Mouse (Mus musculus) stomach, embryonic 16.5 days (tissue): ENCODE measurements around the gene Foxd2. TPM values are rescaled to one million over a fixed set of nuclear protein-coding genes. Genes with fewer than 3 reads are reported as not detected.

Source experiments
- ATAC-seq: fragments of 200-750 bp; cut with Nextera tagmentation; 2 replicates; pipeline ENCODE4 v1.8.0; 2017; ENCODE audit warnings: moderate number of reproducible peaks, moderate TSS enrichment; ENCODE audit not compliant: insufficient read depth, low FRiP score
- H3K27ac ChIP-seq: fragments of 300-500 bp; sonication (generic); 2 replicates; pipeline ENCODE4 v1.5.1; 2014; ENCODE audit warnings: low read length
- H3K27me3 ChIP-seq: fragments of 300-500 bp; sonication (generic); 2 replicates; pipeline ENCODE4 v1.6.1; 2014; ENCODE audit warnings: low read length, control low read depth, mixed read lengths; ENCODE audit not compliant: control insufficient read depth, insufficient read depth
- H3K36me3 ChIP-seq: fragments of 300-500 bp; sonication (generic); 2 replicates; pipeline ENCODE4 v1.6.1; 2014; ENCODE audit warnings: low read length; ENCODE audit not compliant: control insufficient read depth, insufficient read depth
- H3K4me1 ChIP-seq: fragments of 300-500 bp; sonication (generic); 2 replicates; pipeline ENCODE4 v1.6.1; 2014; ENCODE audit warnings: low read length, control low read depth, mixed read lengths; ENCODE audit not compliant: control insufficient read depth, insufficient read depth
- H3K4me2 ChIP-seq: fragments of 300-500 bp; sonication (generic); 2 replicates; pipeline ENCODE4 v1.6.1; 2014; ENCODE audit warnings: low read depth, low read length, mixed read lengths
- H3K4me3 ChIP-seq: fragments of 300-500 bp; sonication (generic); replicated peaks from 2 replicates; pipeline ENCODE4 v1.5.1; 2014; ENCODE audit warnings: mild to moderate bottlenecking, low read length
- H3K9ac ChIP-seq: fragments of 300-500 bp; sonication (generic); 2 replicates; pipeline ENCODE4 v1.6.1; 2014; ENCODE audit warnings: low read length
- H3K9me3 ChIP-seq: fragments of 300-500 bp; sonication (generic); replicated peaks from 2 replicates; pipeline ENCODE4 v1.6.1; 2016; ENCODE audit warnings: low read length, control low read depth; ENCODE audit not compliant: control insufficient read depth
- WGBS: fragments of 180-500 bp; shearing (Covaris S2); extraction: QIAGEN DNeasy Blood & Tissue Kit; methylation state at CpG from one replicate; pipeline ENCODE4 v1.1.7; 2014; 5-methylcytosine and 5-hydroxymethylcytosine counted together
- polyA plus RNA-seq: library from polyadenylated mRNA; unstranded; fragments of >200 nt; fragmentation: Nextera tagmentation; extraction: Ambion mirVana; gene quantifications from 2 replicates; pipeline ENCODE4 v1.2.1, GENCODE M21; 2015

Gene Foxd2
- polyA plus RNA-seq, 1 experiment from 2014 or later, result not detected

- peaks cover 58% of the 10 kb centered on the region for H3K27me3 ChIP-seq
These were observed 8.4 kb upstream of the Foxd2 start for GRCm38 (mm10) chr4:114917091-114917490.

GRCm38 (mm10) chr4:114916056-114916455 lies 7.4 kb upstream of the Foxd2 start:
- H3K27me3 ChIP-seq, result peaks cover 65% of the 10 kb centered on the region
- 49% methylated on average over 4 of the region's 4 CpGs for WGBS
- no peak for ATAC-seq

More at GRCm38 (mm10) chr4:114917091-114917490, 8.4 kb upstream of the Foxd2 start:
- Histone ChIP-seq H3K4me1 (no peaks in the 10 kb centered on the region), H3K27ac (no peak overlapping the region), H3K9me3 (no peaks in the 10 kb centered on the region), H3K9ac (no peak overlapping the region), H3K4me2 (no peak overlapping the region), H3K36me3 (no peaks in the 10 kb centered on the region), H3K4me3 (no peak overlapping the region)
- no peak for ATAC-seq
- 38% methylated on average over 2 of the region's 2 CpGs for WGBS

GRCm38 (mm10) chr4:114913594-114913962 lies 4.9 kb upstream of the Foxd2 start:
- WGBS, result 4% methylated on average over 13 of the region's 13 CpGs
- Histone ChIP-seq H3K4me2 (no peak overlapping the region), H3K9ac (no peak overlapping the region), H3K4me3 (no peak overlapping the region), H3K36me3 (no peaks in the 10 kb centered on the region), H3K4me1 (0 out of 2 replicates have a peak, but pooled peaks cover 2% of the 10 kb centered on the region), H3K9me3 (no peaks in the 10 kb centered on the region), H3K27ac (no peak overlapping the region), H3K27me3 (peaks cover 82% of the 10 kb centered on the region)
- no peak for ATAC-seq

More at GRCm38 (mm10) chr4:114916056-114916455, 7.4 kb upstream of the Foxd2 start:
- Histone ChIP-seq H3K4me1 (no peaks in the 10 kb centered on the region), H3K4me3 (no peak overlapping the region), H3K9ac (no peak overlapping the region), H3K36me3 (no peaks in the 10 kb centered on the region), H3K4me2 (no peak overlapping the region), H3K27ac (no peak overlapping the region), H3K9me3 (no peaks in the 10 kb centered on the region)

- Histone ChIP-seq H3K27me3 (peaks cover 88% of the 10 kb centered on the region), H3K9ac (no peak overlapping the region), H3K27ac (no peak overlapping the region), H3K36me3 (no peaks in the 10 kb centered on the region), H3K4me1 (0 out of 2 replicates have a peak, but pooled peaks cover 3% of the 10 kb centered on the region), H3K4me2 (no peak overlapping the region), H3K9me3 (no peaks in the 10 kb centered on the region), H3K4me3 (no peak overlapping the region)
- ATAC-seq, result no peak
- WGBS, result 8% methylated on average over 35 of the region's 35 CpGs
These were observed 4.3 kb upstream of the Foxd2 start for GRCm38 (mm10) chr4:114912705-114913593.

GRCm38 (mm10) chr4:114909602-114910484 lies 1.2 kb upstream of the Foxd2 start:
- Histone ChIP-seq H3K4me2 (peak overlapping the region; percentile 99), H3K4me1 (0 out of 2 replicates have a peak, but pooled peaks cover 4% of the 10 kb centered on the region), H3K27ac (no peak overlapping the region), H3K9ac (peak overlapping the region; percentile 69; the same call in 1 of the 2 replicates), H3K4me3 (peak overlapping the region; percentile 62), H3K27me3 (peaks cover 95% of the 10 kb centered on the region), H3K36me3 (no peaks in the 10 kb centered on the region), H3K9me3 (no peaks in the 10 kb centered on the region)
- 3% methylated on average over 20 of the region's 20 CpGs for WGBS
- ATAC-seq, result no peak

- peak overlapping the region; percentile 69 for H3K9ac ChIP-seq
- no peak; the same call in 1 of the 2 replicates for ATAC-seq
- H3K4me2 ChIP-seq, result peak overlapping the region; percentile 99
- H3K4me1 ChIP-seq, result 0 out of 2 replicates have a peak, but pooled peaks cover 4% of the 10 kb centered on the region
- H3K9me3 ChIP-seq, result no peaks in the 10 kb centered on the region
- H3K36me3 ChIP-seq, result no peaks in the 10 kb centered on the region
- under 1% methylated on average over 103 of the region's 103 CpGs for WGBS
- H3K4me3 ChIP-seq, result peak overlapping the region; percentile 62
- no peak overlapping the region for H3K27ac ChIP-seq
- H3K27me3 ChIP-seq, result peaks cover 93% of the 10 kb centered on the region
These were observed 483 bp downstream of the Foxd2 start for GRCm38 (mm10) chr4:114907951-114908828.

GRCm38 (mm10) chr4:114907056-114907917 lies 1.4 kb downstream of the Foxd2 start:
- no peaks in the 10 kb centered on the region for H3K9me3 ChIP-seq
- no peak for ATAC-seq
- peak overlapping the region; percentile 99 for H3K4me2 ChIP-seq
- H3K27me3 ChIP-seq, result peaks cover 92% of the 10 kb centered on the region
- WGBS, result 4% methylated on average over 74 of the region's 74 CpGs
- no peaks in the 10 kb centered on the region for H3K36me3 ChIP-seq
- 0 out of 2 replicates have a peak, but pooled peaks cover 4% of the 10 kb centered on the region for H3K4me1 ChIP-seq
- no peak overlapping the region for H3K27ac ChIP-seq
- H3K4me3 ChIP-seq, result peak overlapping the region; percentile 62
- peak overlapping the region; percentile 39; the same call in 1 of the 2 replicates for H3K9ac ChIP-seq
